Mouse (Mus musculus) erythroblast, embryonic 14.5 days (primary cell): ENCODE data around the gene Dnpep.

Experiments used
- GATA1 ChIP-seq: IDR thresholded peaks from 2 replicates; pipeline ENCODE4 v1.6.1; 2012; ENCODE audit warnings: low read length, inconsistent platforms, mixed read lengths
- TAL1 ChIP-seq: IDR thresholded peaks from 3 replicates; pipeline ENCODE4 v1.6.1; 2012; ENCODE audit warnings: low read length, inconsistent platforms, mixed read lengths

DNA sequence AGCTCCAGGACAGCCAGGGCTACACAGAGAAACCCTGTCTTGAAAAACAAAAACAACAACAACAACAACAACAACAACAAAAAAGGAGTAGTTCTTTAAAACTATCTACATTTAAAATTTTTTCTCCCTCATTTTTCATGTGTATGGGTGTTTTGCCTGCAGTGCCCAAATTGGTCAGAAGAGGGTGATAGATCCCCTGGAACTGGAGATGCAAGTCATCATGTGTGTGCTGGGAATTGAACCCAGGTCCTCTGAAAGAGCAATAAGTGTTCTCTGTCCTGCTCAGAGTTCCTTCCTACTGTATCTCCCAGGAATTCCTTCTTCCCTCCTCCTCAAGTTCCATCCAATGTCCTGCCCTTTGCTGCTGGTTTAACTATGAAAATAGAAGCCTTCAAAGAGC lies 9.7 kb upstream of the Dnpep start:
- TF ChIP-seq TAL1 (no peak), GATA1 (no peak)
